Mouse (Mus musculus): ENCODE results near the gene AU040320.

The AU040320 gene

DNA sequence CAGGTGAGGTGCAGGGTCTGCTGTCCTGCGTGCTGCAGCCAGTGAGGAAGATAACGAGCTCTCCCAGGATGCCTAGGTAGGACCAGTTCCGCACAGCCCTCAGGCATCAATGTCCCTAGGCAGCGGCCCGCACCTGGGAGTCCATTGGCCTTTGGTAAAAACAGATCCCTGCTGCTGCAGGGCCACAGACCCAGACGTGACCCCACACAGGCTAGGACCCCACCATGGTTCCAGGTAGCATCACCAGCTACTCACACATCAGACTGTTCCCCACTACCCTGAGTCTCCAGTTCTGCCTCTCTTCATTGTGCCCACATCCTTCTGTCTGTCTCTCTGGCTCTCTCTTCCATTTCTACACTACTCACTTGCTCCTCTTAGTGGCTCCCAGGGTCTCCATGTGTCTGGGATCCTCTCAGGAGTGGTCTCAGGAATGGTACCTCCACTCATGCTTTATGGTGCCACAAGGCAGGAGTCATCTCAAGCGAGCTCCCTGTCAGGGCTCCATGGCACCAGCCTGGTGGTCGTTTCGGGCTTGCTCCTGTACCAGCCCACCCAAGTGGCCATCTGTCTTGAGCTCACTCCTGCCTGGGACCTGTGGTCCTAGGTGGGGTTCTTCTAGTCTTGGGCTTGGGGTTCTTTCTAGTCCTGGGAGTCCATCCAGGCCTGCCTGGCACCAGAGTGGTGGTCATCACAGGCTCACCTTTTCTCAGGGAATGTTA lies 107.1 kb downstream of the AU040320 start:
- DNase-seq (ENCODE audit: low spot score in 2 of 2), result no peak

DNA sequence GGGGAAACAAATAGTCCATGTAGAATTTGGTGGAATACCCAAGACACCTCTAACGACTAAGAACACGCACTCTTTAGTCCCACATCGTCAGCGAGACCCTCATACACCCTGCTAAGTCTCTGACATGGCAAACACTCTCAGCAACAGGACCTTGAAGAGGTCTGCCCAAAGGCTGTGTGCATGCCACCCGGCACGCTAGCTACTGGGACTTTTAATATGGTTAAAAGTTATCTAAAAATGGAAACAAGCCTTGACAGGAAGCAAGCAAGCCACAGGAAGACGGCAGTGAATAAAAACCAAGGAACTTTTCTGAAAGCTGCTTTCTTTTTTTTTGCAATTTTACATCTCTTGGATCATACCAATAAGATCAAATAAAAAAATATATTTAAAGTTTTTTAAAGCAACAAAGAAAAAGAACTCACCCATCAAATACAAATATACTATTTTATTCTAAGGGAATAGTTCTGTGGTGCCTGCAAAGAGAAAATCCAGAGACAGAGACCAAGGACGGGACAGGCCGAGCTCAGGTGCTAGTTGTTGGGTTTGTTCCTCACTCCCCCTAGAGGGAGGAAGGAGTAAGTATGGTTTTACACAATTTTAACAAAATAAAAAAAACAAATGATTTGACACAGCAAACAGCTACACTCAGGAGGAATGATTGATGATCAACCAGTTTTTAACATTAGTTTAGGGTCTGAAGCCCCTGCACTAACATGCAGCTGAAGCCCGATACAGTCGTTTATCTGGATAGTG lies 108.3 kb downstream of the AU040320 start:
- no peak for DNase-seq (ENCODE audit: low spot score in 2 of 2)

DNA sequence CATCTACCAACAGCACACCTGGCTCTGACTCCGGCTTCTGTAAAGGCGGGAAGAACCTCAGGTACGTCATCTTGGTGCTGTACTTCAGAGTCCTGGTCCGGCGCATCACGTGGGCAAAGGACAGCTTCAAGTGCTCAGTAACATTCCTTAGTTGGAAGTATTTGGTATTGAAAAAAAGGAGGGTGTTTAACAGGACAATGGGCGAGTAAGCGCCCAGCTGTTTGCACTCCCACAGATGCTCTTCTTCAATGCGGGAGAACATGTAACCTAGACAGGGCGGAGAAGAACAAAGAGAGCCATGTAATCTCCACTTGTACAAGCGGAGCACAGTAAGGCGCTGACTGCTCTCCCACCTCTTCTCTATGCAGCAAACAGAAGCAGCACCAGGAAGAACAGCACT lies 115.4 kb downstream of the AU040320 start:
- no peak for DNase-seq (ENCODE audit: low spot score in 2 of 2)

DNA sequence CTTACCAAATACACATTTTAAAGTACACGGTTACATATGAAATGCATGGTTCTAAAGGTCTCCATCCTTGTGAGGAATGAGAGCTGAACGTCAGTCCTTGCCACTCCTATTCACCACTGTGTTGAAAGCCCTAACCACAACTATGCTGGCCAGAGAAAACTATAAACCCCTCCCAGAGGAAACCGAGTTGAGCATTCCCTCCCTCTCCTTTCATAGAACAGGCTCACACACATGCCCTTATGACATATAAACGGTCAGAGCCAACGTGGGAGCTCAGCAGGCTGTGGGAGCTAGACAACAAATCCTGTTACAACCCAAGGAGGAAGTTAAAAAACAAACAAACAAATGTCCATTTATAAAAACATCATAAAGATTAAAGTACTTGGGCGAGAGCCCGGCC lies 119.4 kb downstream of the AU040320 start:
- no peak for DNase-seq (ENCODE audit: low spot score in 2 of 2)

DNA sequence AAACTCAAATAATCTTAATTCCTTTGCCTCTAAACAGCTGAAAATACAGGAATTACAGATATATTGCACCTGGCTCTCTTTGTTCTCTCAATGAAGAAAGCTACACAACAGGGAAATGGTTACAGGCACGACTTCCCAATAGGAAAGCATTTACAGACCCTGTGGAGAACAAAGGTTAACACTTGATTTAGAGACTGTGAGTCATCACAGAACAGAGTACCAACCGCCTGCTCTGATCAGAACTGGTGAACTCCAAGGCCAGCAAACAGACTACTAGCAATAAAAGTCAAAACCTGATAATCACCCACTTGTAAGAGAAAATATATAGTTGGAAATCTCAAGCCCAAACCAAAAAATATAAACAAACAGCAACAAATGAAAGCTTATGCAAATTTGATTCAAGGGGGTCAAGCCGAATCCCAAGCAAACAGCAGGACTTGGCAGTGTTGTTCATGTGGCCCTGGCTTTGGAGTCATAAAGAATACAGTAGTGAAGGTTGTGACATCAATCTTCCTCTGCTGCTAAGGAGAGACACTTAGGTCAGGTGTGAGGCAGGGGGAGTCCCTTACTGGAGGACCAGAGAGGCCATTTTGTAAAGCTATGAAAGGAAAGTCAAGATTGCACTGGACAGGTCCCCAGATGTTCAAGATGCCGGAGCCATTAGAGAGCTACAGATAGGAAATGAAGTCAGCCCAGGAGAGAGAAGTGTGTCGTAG lies 126.4 kb downstream of the AU040320 start:
- DNase-seq (ENCODE audit: low spot score in 2 of 2), result no peak

DNA sequence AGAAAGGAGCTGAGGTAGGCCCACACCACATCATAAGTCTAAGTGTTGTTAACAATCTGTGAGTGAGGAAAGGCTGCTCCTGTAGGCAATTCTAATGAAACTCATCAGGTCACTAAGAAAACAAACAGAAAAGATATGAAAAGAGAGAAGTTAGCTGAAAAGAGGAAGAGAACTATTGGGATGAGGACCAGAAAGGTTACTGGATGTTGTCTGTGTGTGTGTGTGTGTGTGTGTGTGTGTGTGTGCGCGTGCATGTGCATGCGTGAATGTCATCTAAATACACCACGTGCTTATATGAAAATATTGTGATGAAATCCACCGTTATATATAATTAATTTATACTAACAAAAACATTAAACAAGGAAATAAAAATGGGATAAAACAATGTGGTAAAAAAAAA lies 130.3 kb downstream of the AU040320 start:
- DNase-seq (ENCODE audit: low spot score in 2 of 2), result no peak

DNA sequence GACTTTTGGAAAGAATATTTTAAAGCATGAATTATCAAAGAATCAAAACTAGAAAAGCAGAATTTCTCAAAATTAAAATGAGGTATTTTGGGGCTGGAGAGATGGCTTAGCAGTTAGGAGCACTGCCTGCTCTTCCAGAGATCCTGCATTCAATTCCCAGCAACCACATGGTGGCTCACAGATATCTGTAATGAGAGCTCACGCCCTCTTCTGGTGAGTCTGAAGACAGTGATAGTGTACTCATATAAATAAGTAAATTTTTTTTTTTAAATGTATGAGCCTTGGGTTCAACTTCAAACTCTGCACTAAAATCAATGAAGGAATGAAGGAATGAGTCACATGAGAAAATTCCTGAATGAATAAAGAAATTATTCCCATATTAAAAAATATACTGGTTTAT lies 132.6 kb downstream of the AU040320 start:
- no peak for DNase-seq (ENCODE audit: low spot score in 2 of 2)

DNA sequence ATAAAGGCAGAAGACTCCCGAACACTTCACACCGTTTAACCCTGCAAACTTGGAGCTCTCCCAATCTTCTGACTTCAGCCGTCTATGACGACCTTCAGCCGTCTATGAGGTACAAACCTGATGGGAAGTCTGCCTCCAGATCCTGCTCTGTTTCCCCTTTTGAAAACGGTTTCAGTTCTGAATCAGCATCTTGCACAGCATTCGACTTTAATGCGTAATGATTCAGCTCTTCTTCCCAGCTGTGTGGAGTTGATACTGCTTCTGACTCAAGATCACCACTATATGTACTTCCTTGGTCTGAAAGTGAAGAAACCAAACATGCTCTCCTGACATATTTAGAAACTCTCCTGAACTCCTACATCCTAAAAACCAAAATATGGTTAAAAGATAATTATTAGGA lies 136.5 kb downstream of the AU040320 start:
- DNase-seq (ENCODE audit: low spot score in 2 of 2), result no peak
